ENCODE assay signal across 16 mouse cellular contexts in the genomic region with DNA sequence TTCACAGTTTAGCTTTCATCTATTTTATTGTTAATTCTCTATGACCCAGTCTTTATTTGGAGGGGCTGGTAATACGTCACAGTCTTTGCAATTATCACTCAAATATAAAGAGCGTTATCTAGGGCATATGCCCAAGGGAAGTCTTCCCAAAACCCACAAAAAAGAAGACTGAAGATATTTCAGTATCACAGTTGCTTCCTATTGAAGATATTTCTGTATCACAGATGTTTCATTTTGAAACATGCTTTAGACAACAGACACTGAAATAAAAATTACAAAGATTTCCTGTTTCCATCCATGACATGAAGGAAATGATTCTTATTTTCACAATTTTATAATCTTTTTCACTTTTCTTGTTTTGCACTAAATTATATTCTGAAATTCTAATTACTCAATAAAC. TPM values are rescaled to one million over a fixed set of nuclear protein-coding genes. Genes with fewer than 3 reads are reported as not detected.
DNase-seq lines count a peak whose midpoint lies in the region; TF ChIP-seq lines count a peak whose summit lies in the region.
"Had no signal": no experiment of that assay in that cellular context is flagged by ENCODE, and none has a peak within 500 bp of the region (broad histone marks: within the 10 kb centered on the region; RNA-seq: fewer than 3 reads in every experiment).

No protein-coding gene starts in this region.

- in situ Hi-C loops in CH12.LX (cut with MboI; ENCODE audit: low pct_ligation_motif_present, low pct_unique_long_range_greater_than_20kb, low sequenced_read_pairs), result no loop called here

- H3K27ac ChIP-seq in CH12.LX (ENCODE audit: insufficient read depth, low read depth), result no peak overlapping the region
- H3K27ac ChIP-seq in gastrocnemius, adult 2 months, result no peak overlapping the region

- peak; percentile 77 for TF ChIP-seq EP300 in CH12.LX (IDR thresholded peaks at IDR 0.05; ENCODE audit: low read length)

- no peak for TF ChIP-seq RAD21 in CH12.LX (IDR thresholded peaks at IDR 0.05; ENCODE audit: low read depth, low read length)

- no peaks in the 10 kb centered on the region for H3K9me3 ChIP-seq in CH12.LX (replicated peaks; ENCODE audit: low read length)
- H3K9me3 ChIP-seq: G1E had no signal

- no peaks in the 10 kb centered on the region for H3K27me3 ChIP-seq in CH12.LX (replicated peaks)
- H3K27me3 ChIP-seq: Patski had no signal

- no peak overlapping the region for H3K4me2 ChIP-seq in CH12.LX (ENCODE audit: insufficient read depth, low read depth, poor library complexity, severe bottlenecking)

- H3K79me2 ChIP-seq in CH12.LX (replicated peaks; ENCODE audit: control insufficient read depth, extremely low read depth, insufficient read depth, poor library complexity, severe bottlenecking), result peaks cover 3% of the 10 kb centered on the region; the same call in 1 of the 2 replicates

- H3K9ac ChIP-seq in CH12.LX (ENCODE audit: insufficient read depth, low read depth), result no peak overlapping the region; the same call in 1 of the 2 replicates

- no peak for TF ChIP-seq POLR2A in CH12.LX (IDR thresholded peaks at IDR 0.05; ENCODE audit: low read depth, low read length)

- intact Hi-C loops in gastrocnemius, adult 2 months (cut with DNase I), result no loop called here

- no peak for TF ChIP-seq CTCF in CH12.LX (conservative IDR thresholded peaks at IDR 0.05 in 1 of 2, IDR thresholded peaks at IDR 0.05 in 1 of 2; ENCODE audit: low read depth in 2 of 2, low read length in 2 of 2)
- no peak for TF ChIP-seq CTCF in gastrocnemius, adult 2 months (IDR thresholded peaks at IDR 0.05)

- H3K4me3 ChIP-seq in CH12.LX (replicated peaks in 1 of 3; ENCODE audit: low read depth in 2 of 3, low read length in 2 of 3, poor library complexity in 1 of 3), result no peak overlapping the region
- H3K4me3 ChIP-seq in gastrocnemius, adult 2 months, result no peak overlapping the region

- H3K36me3 ChIP-seq in CH12.LX (replicated peaks in 1 of 2; ENCODE audit: control insufficient read depth in 1 of 2, insufficient read depth in 1 of 2, low read length in 1 of 2), result no peaks in the 10 kb centered on the region

- H3K4me1 ChIP-seq in CH12.LX (ENCODE audit: control insufficient read depth in 1 of 2, insufficient read depth in 2 of 2), result peaks cover 9 to 21% of the 10 kb centered on the region in 2 experiments; a peak in 3 of 4 replicates

- dilution Hi-C loops in CH12.LX (cut with MboI; ENCODE audit: extremely low pct_ligation_motif_present, extremely low pct_unique_long_range_greater_than_20kb, low sequenced_read_pairs), result no loop called here

- no peak for DNase-seq in CH12.LX (ENCODE audit: extremely low read depth)
- no peak for DNase-seq in gastrocnemius, adult 2 months
- DNase-seq: adrenal gland, adult 2 months; adrenal gland, adult 8-10 months; adrenal gland, postnatal 10 days; adrenal gland, postnatal 14 days; adrenal gland, postnatal 25 days; adrenal gland, postnatal 36 days; B cell, adult 2 months; cerebellum, adult 11 months; cerebellum, adult 11-12 months; cerebellum, adult 18-20 months; cerebellum, adult 2 months; cerebellum, adult 8-10 months had no signal

TF ChIP-seq in CH12.LX, 34 proteins besides CTCF, POLR2A, EP300 and RAD21:
- TF ChIP-seq CHD2 (IDR thresholded peaks at IDR 0.05; ENCODE audit: low read length), result 0 out of 2 replicates have a peak, but pooled peaks have one; percentile 23
- no peak for TF ChIP-seq ZKSCAN1 (IDR thresholded peaks at IDR 0.05; ENCODE audit: borderline replicate concordance, low read depth, low read length)
- TF ChIP-seq ZMIZ1 (IDR thresholded peaks at IDR 0.05; ENCODE audit: low read depth, low read length), result no peak
- 0 out of 2 replicates have a peak, but pooled peaks have one; percentile 50 for TF ChIP-seq RCOR1 (conservative IDR thresholded peaks at IDR 0.05; ENCODE audit: low read depth, low read length)
- no peak for TF ChIP-seq ELF1 (IDR thresholded peaks at IDR 0.05; ENCODE audit: low read depth, low read length)
- TF ChIP-seq CHD1 (IDR thresholded peaks at IDR 0.05; ENCODE audit: low read depth, low read length), result no peak
- peak; percentile 83 for TF ChIP-seq MEF2A (IDR thresholded peaks at IDR 0.05; ENCODE audit: borderline replicate concordance, low read depth, low read length)
- TF ChIP-seq TCF12 (IDR thresholded peaks at IDR 0.05; ENCODE audit: low read depth, low read length), result peak; percentile 48; the same call in 1 of the 2 replicates
- peak; percentile 30; the same call in 1 of the 2 replicates for TF ChIP-seq JUN (IDR thresholded peaks at IDR 0.05; ENCODE audit: insufficient read depth, low read depth, low read length)
- TF ChIP-seq BHLHE40 (IDR thresholded peaks at IDR 0.05; ENCODE audit: low read depth, low read length), result peak; percentile 38
- TF ChIP-seq IRF4 (IDR thresholded peaks at IDR 0.05; ENCODE audit: low read depth, low read length), result peak; percentile 49; the same call in 1 of the 2 replicates
- no peak for TF ChIP-seq POLR2AphosphoS2 (IDR thresholded peaks at IDR 0.05; ENCODE audit: low read depth, low read length)
- TF ChIP-seq ETS1 (conservative IDR thresholded peaks at IDR 0.05; ENCODE audit: low read depth, low read length), result peak; percentile 55
- TF ChIP-seq KAT2A (IDR thresholded peaks at IDR 0.05; ENCODE audit: insufficient replicate concordance, low read length), result no peak
- no peak for TF ChIP-seq MAFK (IDR thresholded peaks at IDR 0.05; ENCODE audit: insufficient replicate concordance, low read length)
- peak; percentile 53; the same call in 1 of the 2 replicates for TF ChIP-seq JUND (conservative IDR thresholded peaks at IDR 0.05; ENCODE audit: low read depth, low read length)
- TF ChIP-seq UBTF (IDR thresholded peaks at IDR 0.05; ENCODE audit: low read depth, low read length), result no peak
- no peak for TF ChIP-seq E2F4 (IDR thresholded peaks at IDR 0.05; ENCODE audit: insufficient replicate concordance, low read depth, low read length)
- TF ChIP-seq NELFE (IDR thresholded peaks at IDR 0.05; ENCODE audit: low read depth, low read length), result no peak
- TF ChIP-seq NRF1 (IDR thresholded peaks at IDR 0.05; ENCODE audit: low read depth, low read length), result no peak
- TF ChIP-seq GABPA (IDR thresholded peaks at IDR 0.05; ENCODE audit: insufficient replicate concordance, low read depth, low read length), result no peak

RNA-seq across cellular contexts. Expression of a gene that starts 57.4 kb away (rescaled TPM):
- 13.6 and 19.7 TPM in 2 replicates for total RNA-seq in CH12.LX (2012; rRNA removed)
- total RNA-seq in CH12.LX (2014; rRNA removed), result 12.7 and 14.0 TPM in 2 replicates
- 1.9 and 2.3 TPM in 2 replicates for polyA plus RNA-seq in CH12.LX (2012; ENCODE audit: insufficient read length, low read depth)
- 1 to 10 TPM; 1.2 to 1.8 TPM for total RNA-seq in gastrocnemius, adult 2 months (2021)
- polyA plus RNA-seq: Patski had no signal

Comparison
In these comparisons a context has a peak if more than half of its experiments do, and no peak if none do; other contexts are left out.
1. RNA of a gene that starts 57.4 kb away (total RNA-seq): 12.7 to 19.7 TPM in CH12.LX; 1.2 to 1.8 TPM in gastrocnemius, adult 2 months; every median in the first group is over 4 times any median in the second.